Mouse (Mus musculus): ENCODE data around the gene Iqcj. TPM values are rescaled to one million over a fixed set of nuclear protein-coding genes. Genes with fewer than 3 reads are reported as not detected.

The Iqcj gene
- total and polyA plus RNA-seq, 2 experiments = not detected

GRCm38 (mm10) chr3:67918098-67918497 lies 26.1 kb downstream of the Iqcj start:
- 74% methylated on average over 3 of the region's 3 CpGs for WGBS
- Histone ChIP-seq H3K9ac (ENCODE audit: low read depth, low read length) (no peak overlapping the region), H3K79me2 (ENCODE audit: control insufficient read depth, insufficient read depth, low read length) (no peaks in the 10 kb centered on the region), H3K36me3 (ENCODE audit: control insufficient read depth, insufficient read depth, low read length) (no peaks in the 10 kb centered on the region), H3K27me3 (ENCODE audit: control insufficient read depth, insufficient read depth, low read length) (no peaks in the 10 kb centered on the region), H3K4me3 (ENCODE audit: insufficient read depth, low read depth, low read length) (no peak overlapping the region), H3K27ac (replicated peaks; ENCODE audit: insufficient read depth, low read depth, low read length) (no peak overlapping the region), H3K4me1 (ENCODE audit: control insufficient read depth, insufficient read depth, low read length) (no peaks in the 10 kb centered on the region)
- no peak for TF ChIP-seq POLR2A (IDR thresholded peaks at IDR 0.05; ENCODE audit: extremely low read depth, insufficient read depth, low read length)
- TF ChIP-seq CTCF (IDR thresholded peaks at IDR 0.05; ENCODE audit: low read depth, low read length) = no peak
- no peak for DNase-seq (ENCODE audit: extremely low read depth, low read depth, low spot score)

- WGBS = 66% methylated on average over 8 of the region's 8 CpGs
- H3K9ac ChIP-seq (ENCODE audit: low read depth, low read length) = no peak overlapping the region
- no peak for DNase-seq (ENCODE audit: extremely low read depth, low read depth, low spot score)
- no peak overlapping the region for H3K27ac ChIP-seq (replicated peaks; ENCODE audit: insufficient read depth, low read depth, low read length)
- H3K4me3 ChIP-seq (ENCODE audit: insufficient read depth, low read depth, low read length) = no peak overlapping the region
- no peaks in the 10 kb centered on the region for H3K4me1 ChIP-seq (ENCODE audit: control insufficient read depth, insufficient read depth, low read length)
- H3K79me2 ChIP-seq (ENCODE audit: control insufficient read depth, insufficient read depth, low read length) = no peaks in the 10 kb centered on the region
- H3K27me3 ChIP-seq (ENCODE audit: control insufficient read depth, insufficient read depth, low read length) = no peaks in the 10 kb centered on the region
- TF ChIP-seq POLR2A (IDR thresholded peaks at IDR 0.05; ENCODE audit: extremely low read depth, insufficient read depth, low read length) (no peak), CTCF (IDR thresholded peaks at IDR 0.05; ENCODE audit: low read depth, low read length) (no peak)
- H3K36me3 ChIP-seq (ENCODE audit: control insufficient read depth, insufficient read depth, low read length) = no peaks in the 10 kb centered on the region
Observed at GRCm38 (mm10) chr3:67918634-67919259, 26.7 kb downstream of the Iqcj start.

- H3K27ac ChIP-seq (replicated peaks; ENCODE audit: insufficient read depth, low read depth, low read length) = no peak overlapping the region
- no peaks in the 10 kb centered on the region for H3K79me2 ChIP-seq (ENCODE audit: control insufficient read depth, insufficient read depth, low read length)
- 73% methylated on average over 4 of the region's 4 CpGs for WGBS
- TF ChIP-seq POLR2A (IDR thresholded peaks at IDR 0.05; ENCODE audit: extremely low read depth, insufficient read depth, low read length) (no peak), CTCF (IDR thresholded peaks at IDR 0.05; ENCODE audit: low read depth, low read length) (no peak)
- H3K36me3 ChIP-seq (ENCODE audit: control insufficient read depth, insufficient read depth, low read length) = no peaks in the 10 kb centered on the region
- H3K4me3 ChIP-seq (ENCODE audit: insufficient read depth, low read depth, low read length) = no peak overlapping the region
- no peak for DNase-seq (ENCODE audit: extremely low read depth, low read depth, low spot score)
- no peaks in the 10 kb centered on the region for H3K4me1 ChIP-seq (ENCODE audit: control insufficient read depth, insufficient read depth, low read length)
- no peak overlapping the region for H3K9ac ChIP-seq (ENCODE audit: low read depth, low read length)
- no peaks in the 10 kb centered on the region for H3K27me3 ChIP-seq (ENCODE audit: control insufficient read depth, insufficient read depth, low read length)
Observed at GRCm38 (mm10) chr3:67923095-67923494, 31.1 kb downstream of the Iqcj start.

GRCm38 (mm10) chr3:67925453-67925852 lies 33.4 kb downstream of the Iqcj start:
- no peak overlapping the region for H3K4me3 ChIP-seq (ENCODE audit: insufficient read depth, low read depth, low read length)
- no peaks in the 10 kb centered on the region for H3K4me1 ChIP-seq (ENCODE audit: control insufficient read depth, insufficient read depth, low read length)
- no peak overlapping the region for H3K9ac ChIP-seq (ENCODE audit: low read depth, low read length)
- TF ChIP-seq POLR2A (IDR thresholded peaks at IDR 0.05; ENCODE audit: extremely low read depth, insufficient read depth, low read length) (no peak), CTCF (IDR thresholded peaks at IDR 0.05; ENCODE audit: low read depth, low read length) (no peak)
- H3K27ac ChIP-seq (replicated peaks; ENCODE audit: insufficient read depth, low read depth, low read length) = no peak overlapping the region
- H3K27me3 ChIP-seq (ENCODE audit: control insufficient read depth, insufficient read depth, low read length) = no peaks in the 10 kb centered on the region
- no peaks in the 10 kb centered on the region for H3K36me3 ChIP-seq (ENCODE audit: control insufficient read depth, insufficient read depth, low read length)
- WGBS = 52% methylated on average over 2 of the region's 2 CpGs
- no peaks in the 10 kb centered on the region for H3K79me2 ChIP-seq (ENCODE audit: control insufficient read depth, insufficient read depth, low read length)
- no peak for DNase-seq (ENCODE audit: extremely low read depth, low read depth, low spot score)

GRCm38 (mm10) chr3:67930424-67931133 lies 38.6 kb downstream of the Iqcj start:
- TF ChIP-seq POLR2A (IDR thresholded peaks at IDR 0.05; ENCODE audit: extremely low read depth, insufficient read depth, low read length) = no peak
- TF ChIP-seq CTCF (IDR thresholded peaks at IDR 0.05; ENCODE audit: low read depth, low read length) = no peak
- Histone ChIP-seq H3K27ac (replicated peaks; ENCODE audit: insufficient read depth, low read depth, low read length) (no peak overlapping the region), H3K4me3 (ENCODE audit: insufficient read depth, low read depth, low read length) (no peak overlapping the region), H3K27me3 (ENCODE audit: control insufficient read depth, insufficient read depth, low read length) (no peaks in the 10 kb centered on the region), H3K79me2 (ENCODE audit: control insufficient read depth, insufficient read depth, low read length) (no peaks in the 10 kb centered on the region), H3K36me3 (ENCODE audit: control insufficient read depth, insufficient read depth, low read length) (no peaks in the 10 kb centered on the region), H3K4me1 (ENCODE audit: control insufficient read depth, insufficient read depth, low read length) (no peaks in the 10 kb centered on the region), H3K9ac (ENCODE audit: low read depth, low read length) (no peak overlapping the region)
- WGBS = 78% methylated on average over 10 of the region's 10 CpGs
- DNase-seq (ENCODE audit: extremely low read depth, low read depth, low spot score) = no peak

- no peak for TF ChIP-seq CTCF (IDR thresholded peaks at IDR 0.05; ENCODE audit: low read depth, low read length)
- no peak for TF ChIP-seq POLR2A (IDR thresholded peaks at IDR 0.05; ENCODE audit: extremely low read depth, insufficient read depth, low read length)
- no peak overlapping the region for H3K9ac ChIP-seq (ENCODE audit: low read depth, low read length)
- no peak overlapping the region for H3K27ac ChIP-seq (replicated peaks; ENCODE audit: insufficient read depth, low read depth, low read length)
- H3K36me3 ChIP-seq (ENCODE audit: control insufficient read depth, insufficient read depth, low read length) = no peaks in the 10 kb centered on the region
- H3K27me3 ChIP-seq (ENCODE audit: control insufficient read depth, insufficient read depth, low read length) = no peaks in the 10 kb centered on the region
- H3K4me3 ChIP-seq (ENCODE audit: insufficient read depth, low read depth, low read length) = no peak overlapping the region
- no peaks in the 10 kb centered on the region for H3K79me2 ChIP-seq (ENCODE audit: control insufficient read depth, insufficient read depth, low read length)
- H3K4me1 ChIP-seq (ENCODE audit: control insufficient read depth, insufficient read depth, low read length) = no peaks in the 10 kb centered on the region
- no peak for DNase-seq (ENCODE audit: extremely low read depth, low read depth, low spot score)
- 95% methylated on average over 8 of the region's 8 CpGs for WGBS
Observed at GRCm38 (mm10) chr3:67931181-67931580, 39.2 kb downstream of the Iqcj start.
